Mouse (Mus musculus) thymus, postnatal 4 days (tissue): ENCODE measurements around the gene Tm9sf3.
A peak's percentile ranks its signal among the peaks of the same experiment; 100 is the strongest.

ENCODE experiments used
- DNase-seq: peaks from one replicate; pipeline ENCODE4 v3.0.0; 2021

The Tm9sf3 gene

DNA sequence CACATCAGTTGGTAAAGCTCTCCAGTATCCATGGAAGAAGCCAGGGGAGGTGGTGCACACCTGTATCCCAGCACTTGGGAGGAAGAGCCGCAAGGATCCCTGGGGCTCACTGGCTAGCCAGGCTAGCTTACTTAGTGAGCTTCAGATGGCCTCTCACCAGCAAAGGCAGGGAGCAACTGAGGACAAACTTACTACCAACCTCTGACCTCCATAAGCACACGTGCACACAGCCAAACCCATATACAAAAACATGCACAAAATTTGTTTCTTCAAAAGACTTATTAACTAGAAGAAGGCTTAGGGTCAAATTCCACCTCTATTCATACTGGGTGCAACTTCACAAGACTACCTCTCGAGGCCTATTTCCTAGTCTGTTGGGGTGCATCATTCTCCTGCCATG is 3.1 kb downstream of the Tm9sf3 start:
- no peak for DNase-seq

- no peak for DNase-seq
Measured at GRCm38 (mm10) chr19:41259256-41259655, 4.5 kb downstream of the Tm9sf3 start.

GRCm38 (mm10) chr19:41258707-41259106 is 5.1 kb downstream of the Tm9sf3 start:
- DNase-seq, result peak; percentile 84

DNA sequence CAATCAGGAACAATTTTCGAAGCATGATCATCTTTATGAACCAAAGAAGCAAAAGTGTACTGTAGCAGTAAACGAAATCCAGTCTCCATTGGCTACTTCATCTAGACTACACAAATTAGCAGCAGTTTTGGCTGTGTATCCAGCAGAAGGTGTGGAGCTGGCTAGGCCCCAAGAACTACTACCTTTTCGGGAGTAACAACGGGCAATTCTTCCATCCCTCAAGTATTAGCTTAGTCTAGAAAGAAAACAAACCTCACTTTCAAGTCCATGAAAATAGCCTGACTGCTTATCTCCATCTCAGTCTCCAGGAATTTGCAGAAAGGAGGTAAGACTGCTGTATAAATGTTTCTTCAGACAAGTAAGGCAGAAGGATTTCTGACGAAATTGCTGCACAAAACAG is 9.2 kb downstream of the Tm9sf3 start:
- DNase-seq, result no peak

DNA sequence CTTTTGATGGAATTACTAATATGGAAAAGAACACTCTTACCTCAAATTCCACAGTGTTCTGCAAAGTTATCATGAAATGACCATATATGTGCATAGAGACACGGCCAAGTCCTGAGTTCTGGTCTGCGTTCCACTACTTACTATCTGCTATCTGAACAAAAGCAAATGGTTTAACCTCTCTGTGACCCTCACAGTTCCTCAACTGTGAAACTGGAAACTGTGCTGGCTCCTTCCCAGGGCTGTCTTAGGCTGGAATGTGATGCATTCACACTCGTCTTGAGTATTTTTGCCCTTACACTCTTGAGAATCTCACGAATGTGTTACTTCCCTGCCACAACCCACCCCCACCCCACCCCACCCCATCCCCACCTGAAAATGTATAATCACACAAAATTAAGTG is 14.8 kb downstream of the Tm9sf3 start:
- no peak for DNase-seq

- no peak for DNase-seq
Measured at GRCm38 (mm10) chr19:41248271-41248670, 15.5 kb downstream of the Tm9sf3 start.

- no peak for DNase-seq
Measured at GRCm38 (mm10) chr19:41246271-41246670, 17.5 kb downstream of the Tm9sf3 start.

GRCm38 (mm10) chr19:41244581-41244980 is 19.2 kb downstream of the Tm9sf3 start:
- peak; percentile 77 for DNase-seq

GRCm38 (mm10) chr19:41241997-41242396 is 21.8 kb downstream of the Tm9sf3 start:
- DNase-seq, result no peak

GRCm38 (mm10) chr19:41233698-41234097 is 30.1 kb downstream of the Tm9sf3 start:
- no peak for DNase-seq

DNA sequence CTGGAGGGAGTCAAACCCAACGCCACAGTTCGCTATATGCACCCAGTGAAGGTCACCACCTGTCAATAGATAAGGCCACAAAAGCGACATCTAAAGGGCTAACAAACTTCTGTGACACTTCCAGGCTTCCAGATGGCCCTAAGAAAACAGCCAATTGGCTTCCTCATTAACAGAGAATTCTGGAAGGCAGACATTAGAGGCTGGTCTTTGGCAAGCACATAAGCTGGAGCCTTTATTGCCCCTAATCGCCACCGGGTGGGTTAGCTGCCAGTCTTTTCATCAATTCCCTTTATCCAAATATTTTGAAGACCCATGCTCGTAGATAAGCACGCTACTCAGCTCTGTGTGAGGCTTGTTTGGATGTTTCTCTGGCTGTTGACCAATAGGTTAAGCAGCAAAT is 55.5 kb downstream of the Tm9sf3 start:
- DNase-seq, result no peak

DNA sequence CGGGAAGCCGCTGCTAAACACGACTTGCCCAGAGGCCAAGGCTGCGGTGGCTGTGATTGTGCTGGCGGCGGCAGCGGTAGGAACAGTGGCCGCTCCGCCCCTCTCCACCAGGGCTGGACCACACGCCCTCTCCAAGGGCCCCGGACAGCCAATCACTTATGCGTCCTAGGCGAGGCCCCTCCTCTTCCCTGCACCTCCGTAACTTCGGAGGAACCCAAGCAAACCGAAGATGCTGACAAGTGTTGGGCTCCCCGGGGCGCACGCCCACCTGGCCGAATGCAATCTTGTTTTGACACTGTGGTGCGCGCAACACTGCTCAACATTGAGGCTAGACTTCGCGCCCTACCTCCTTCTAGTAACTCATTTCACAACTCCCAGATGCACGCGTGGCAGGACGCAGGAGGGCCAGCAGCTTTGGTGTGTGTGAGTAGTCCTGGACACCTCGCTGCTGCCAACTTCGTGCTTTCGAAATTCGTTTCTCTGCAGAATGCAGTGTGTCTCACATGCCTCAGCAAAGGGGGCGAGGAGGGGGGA is 56.9 kb downstream of the Tm9sf3 start, which contains the start of gene Tll2:
Gene Tll2 (minus strand): TSS at position 25 of the 534 bp plus-strand sequence.
- peak; percentile 52 for DNase-seq

DNA sequence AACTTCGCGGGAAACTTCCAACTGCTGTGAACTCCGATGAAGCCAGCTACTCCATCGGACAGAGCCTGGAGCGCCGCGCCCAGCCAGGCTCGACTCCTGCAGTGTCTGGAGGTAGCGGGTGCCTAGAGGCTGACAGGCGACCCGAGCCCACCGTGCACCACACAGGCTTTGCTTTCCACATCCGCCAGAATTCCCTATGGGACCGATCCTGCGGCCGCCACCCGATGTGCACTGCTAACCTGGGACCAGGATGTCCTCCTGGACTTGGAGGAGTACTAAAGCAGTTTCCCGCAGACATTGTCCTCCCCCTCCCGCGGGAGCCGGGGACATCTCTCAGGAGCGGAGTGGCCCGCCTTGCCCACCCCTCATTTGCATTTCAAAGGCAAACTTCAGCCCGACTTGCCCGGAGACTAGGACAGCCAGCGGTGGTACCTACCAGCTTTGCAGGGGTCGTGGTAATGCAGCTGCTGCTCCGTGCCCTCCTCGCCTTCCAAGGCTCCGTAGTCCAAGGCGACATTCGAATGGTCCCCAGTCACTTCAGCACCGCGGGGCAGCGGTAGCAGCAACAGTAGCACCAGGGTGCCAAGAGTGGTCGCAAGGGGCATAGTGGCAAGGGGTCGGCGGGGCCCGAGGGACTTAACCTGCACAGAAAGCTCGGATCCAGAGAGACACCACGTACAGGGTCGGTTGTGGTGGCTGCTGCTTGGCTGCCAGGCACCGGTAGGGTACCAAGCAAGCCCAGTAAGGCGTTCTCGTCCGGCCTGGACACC is 57.6 kb downstream of the Tm9sf3 start:
- DNase-seq, result no peak

DNA sequence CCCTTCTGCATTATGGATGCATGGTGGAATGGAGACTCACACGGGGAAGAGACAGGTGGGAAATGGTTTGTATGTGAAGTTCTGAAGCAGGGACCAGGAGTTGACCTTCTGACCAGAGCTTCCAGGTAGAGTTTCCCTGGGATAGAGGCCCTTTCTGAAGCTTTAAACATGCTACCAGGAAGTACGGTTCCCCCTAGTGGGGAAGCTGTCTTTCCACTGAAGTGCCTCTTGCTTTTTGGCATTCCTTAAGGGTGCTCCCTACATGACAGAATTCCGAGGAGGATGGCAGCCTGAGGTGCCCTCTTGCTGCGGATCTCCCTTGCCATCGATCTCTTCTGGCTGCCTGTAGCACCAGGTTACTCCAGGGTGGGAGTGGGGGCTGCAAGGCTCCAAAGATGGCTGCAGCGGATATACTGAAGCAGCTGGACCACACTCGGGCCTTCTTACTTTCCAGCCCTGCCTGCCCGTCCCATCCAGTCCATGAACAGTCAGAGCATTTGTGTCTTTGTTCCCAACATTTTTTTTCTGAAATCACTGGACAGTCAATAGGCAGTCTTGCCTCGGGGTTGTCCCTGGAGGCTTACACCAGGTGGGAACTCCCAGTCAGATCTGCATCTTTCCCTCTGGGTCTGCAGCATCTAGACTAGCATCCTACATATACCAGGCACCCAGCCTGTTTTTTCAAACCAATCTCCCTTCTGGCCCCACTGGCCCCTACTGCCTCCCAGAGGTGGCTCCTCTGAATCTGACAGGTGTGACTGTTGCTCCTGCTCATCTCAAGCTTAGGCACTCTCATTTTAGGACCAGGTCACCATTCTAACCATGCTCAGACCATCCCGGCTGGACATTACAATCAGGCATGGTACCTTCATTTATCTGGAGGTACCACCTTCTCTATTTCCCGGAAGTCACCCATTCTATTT is 59.4 kb downstream of the Tm9sf3 start:
- DNase-seq, result no peak

DNA sequence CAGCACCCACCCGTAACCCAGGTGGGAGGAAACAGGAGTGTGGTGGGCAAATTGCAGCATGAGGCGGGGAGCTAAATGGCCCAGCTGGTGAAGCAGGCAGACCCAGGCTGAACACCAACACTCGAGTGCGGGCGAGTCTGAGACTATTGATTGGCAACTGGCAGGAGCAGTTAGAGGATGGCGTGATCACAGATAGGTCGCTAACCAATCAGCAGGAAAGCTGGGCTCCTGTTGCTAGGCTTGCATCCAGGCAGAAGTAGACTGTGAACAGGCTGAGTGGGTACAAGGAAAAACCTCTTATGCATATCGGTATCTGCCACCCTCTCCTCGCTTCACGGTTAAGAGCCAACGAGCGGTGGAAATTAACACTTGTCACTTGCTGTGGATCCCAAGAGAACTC is 66.2 kb downstream of the Tm9sf3 start:
- DNase-seq, result no peak

DNA sequence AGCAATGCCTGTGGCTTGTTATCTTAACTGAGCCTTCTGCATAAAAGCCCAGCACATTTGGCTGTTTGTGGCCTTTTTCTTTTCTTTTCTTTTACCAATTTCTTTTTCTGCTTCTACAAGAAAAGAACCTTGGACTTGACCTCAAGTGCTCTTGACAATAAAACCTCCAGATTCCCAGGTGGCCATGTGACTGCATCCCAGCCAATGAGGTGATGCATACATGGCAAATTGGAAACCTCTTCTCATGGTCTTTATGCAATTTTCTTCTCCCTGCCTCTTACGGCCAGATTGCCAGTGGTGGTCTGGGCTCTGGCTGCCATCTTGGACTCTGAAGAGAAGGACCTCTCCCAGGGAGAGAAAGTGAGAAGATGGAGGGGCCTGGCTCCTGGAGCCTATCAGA is 70.4 kb downstream of the Tm9sf3 start:
- DNase-seq, result no peak

- no peak for DNase-seq
Measured at GRCm38 (mm10) chr19:41192953-41193352, 70.8 kb downstream of the Tm9sf3 start.

GRCm38 (mm10) chr19:41191724-41192123 is 72.1 kb downstream of the Tm9sf3 start:
- no peak for DNase-seq

GRCm38 (mm10) chr19:41190876-41191434 is 72.8 kb downstream of the Tm9sf3 start:
- no peak for DNase-seq

- DNase-seq, result no peak
Measured at GRCm38 (mm10) chr19:41177331-41177730, 86.5 kb downstream of the Tm9sf3 start.

DNA sequence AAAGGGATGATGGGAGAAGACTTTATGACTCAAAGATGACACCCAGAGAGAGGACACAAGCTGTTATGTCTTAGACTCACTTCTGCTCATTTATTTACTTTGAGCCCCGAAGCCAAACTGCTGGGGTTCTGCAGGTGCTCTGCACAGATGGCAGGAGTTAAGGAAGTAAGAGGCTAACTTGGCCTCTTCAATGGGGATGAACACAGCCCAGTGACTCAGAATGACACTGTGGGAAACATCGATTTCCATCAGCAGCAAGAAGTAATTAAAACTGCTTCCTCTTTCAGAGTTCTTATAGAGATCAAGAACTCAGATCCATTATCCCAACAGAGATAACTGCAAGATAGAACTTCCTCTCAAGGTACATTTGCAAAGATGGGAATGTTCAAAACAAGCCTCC is 86.9 kb downstream of the Tm9sf3 start:
- DNase-seq, result no peak

GRCm38 (mm10) chr19:41165914-41166235 is 97.9 kb downstream of the Tm9sf3 start:
- DNase-seq, result no peak

DNA sequence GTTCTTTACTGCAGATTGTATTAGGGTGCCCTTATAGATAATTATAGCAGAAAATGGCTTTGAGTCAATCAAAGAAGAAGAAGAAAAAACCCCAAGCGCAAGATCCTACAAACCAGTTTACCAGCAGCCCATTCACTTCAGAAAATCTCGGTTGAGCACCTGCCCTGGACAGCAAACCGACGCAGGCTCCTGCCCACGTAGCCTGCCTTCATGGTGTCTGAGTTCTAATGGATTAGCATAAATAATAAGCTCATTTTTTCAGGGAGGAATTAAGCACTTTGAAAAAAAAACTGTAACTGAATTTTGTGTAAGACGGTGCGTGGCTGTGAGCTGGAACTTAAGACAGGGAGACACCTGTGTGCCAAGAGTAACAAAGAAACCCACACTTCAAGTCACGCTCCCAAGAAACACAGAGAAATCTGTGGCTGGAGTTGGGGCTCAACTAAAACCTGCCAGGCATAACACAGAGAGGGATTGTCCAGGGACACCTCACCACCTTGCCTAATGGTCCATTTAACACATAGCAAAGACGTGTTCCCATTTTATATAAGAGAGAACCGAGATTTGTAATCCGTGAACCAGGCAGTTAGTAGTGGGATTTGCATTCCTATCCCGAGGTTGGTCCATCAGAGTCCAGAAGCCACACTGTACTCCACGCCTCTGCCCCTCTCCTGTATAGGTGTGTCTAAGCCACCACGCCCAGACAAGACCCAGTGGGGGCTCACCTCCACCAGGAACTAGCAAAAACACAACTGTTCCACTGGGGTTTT is 98.5 kb downstream of the Tm9sf3 start:
- DNase-seq, result no peak
